Mouse (Mus musculus): ENCODE measurements around the gene Lingo3. TPM values are rescaled to one million over a fixed set of nuclear protein-coding genes. Genes with fewer than 3 reads are reported as not detected.

Lingo3 gene
- polyA plus RNA-seq, 1 experiment from 2014 or later, result 0.04 TPM

GRCm38 (mm10) chr10:80839848-80840247 lies 4.0 kb downstream of the Lingo3 start:
- Histone ChIP-seq H3K9ac (ENCODE audit: low read depth, low read length) (no peak overlapping the region), H3K36me3 (ENCODE audit: control insufficient read depth, insufficient read depth) (no peaks in the 10 kb centered on the region), H3K27ac (ENCODE audit: low read depth, low read length) (no peak overlapping the region), H3K4me3 (ENCODE audit: low read depth, low read length) (no peak overlapping the region), H3K4me2 (replicated peaks; ENCODE audit: low read depth) (no peak overlapping the region), H3K27me3 (replicated peaks; ENCODE audit: control insufficient read depth, insufficient read depth, low read length) (peaks cover 49% of the 10 kb centered on the region), H3K9me3 (ENCODE audit: control insufficient read depth) (no peaks in the 10 kb centered on the region), H3K4me1 (replicated peaks; ENCODE audit: control insufficient read depth, insufficient read depth, low read length) (no peaks in the 10 kb centered on the region)
- ATAC-seq, result no peak
- no peak for TF ChIP-seq CTCF (IDR thresholded peaks at IDR 0.05; ENCODE audit: low read depth)
- WGBS, result 53% methylated on average over 6 of the region's 6 CpGs

GRCm38 (mm10) chr10:80838346-80838912 lies 5.4 kb downstream of the Lingo3 start:
- H3K27me3 ChIP-seq (replicated peaks; ENCODE audit: control insufficient read depth, insufficient read depth, low read length), result peaks cover 50% of the 10 kb centered on the region
- no peaks in the 10 kb centered on the region for H3K9me3 ChIP-seq (ENCODE audit: control insufficient read depth)
- H3K36me3 ChIP-seq (ENCODE audit: control insufficient read depth, insufficient read depth), result no peaks in the 10 kb centered on the region
- no peak overlapping the region for H3K4me2 ChIP-seq (replicated peaks; ENCODE audit: low read depth)
- no peak for ATAC-seq
- H3K27ac ChIP-seq (ENCODE audit: low read depth, low read length), result no peak overlapping the region
- WGBS, result 70% methylated on average over 2 of the region's 2 CpGs
- no peaks in the 10 kb centered on the region for H3K4me1 ChIP-seq (replicated peaks; ENCODE audit: control insufficient read depth, insufficient read depth, low read length)
- no peak overlapping the region for H3K9ac ChIP-seq (ENCODE audit: low read depth, low read length)
- TF ChIP-seq CTCF (IDR thresholded peaks at IDR 0.05; ENCODE audit: low read depth), result no peak
- no peak overlapping the region for H3K4me3 ChIP-seq (ENCODE audit: low read depth, low read length)

GRCm38 (mm10) chr10:80837827-80838226 lies 6.0 kb downstream of the Lingo3 start:
- Histone ChIP-seq H3K36me3 (ENCODE audit: control insufficient read depth, insufficient read depth) (no peaks in the 10 kb centered on the region), H3K4me2 (replicated peaks; ENCODE audit: low read depth) (no peak overlapping the region), H3K9ac (ENCODE audit: low read depth, low read length) (no peak overlapping the region), H3K27me3 (replicated peaks; ENCODE audit: control insufficient read depth, insufficient read depth, low read length) (peaks cover 45% of the 10 kb centered on the region), H3K9me3 (ENCODE audit: control insufficient read depth) (no peaks in the 10 kb centered on the region), H3K4me3 (ENCODE audit: low read depth, low read length) (no peak overlapping the region), H3K27ac (ENCODE audit: low read depth, low read length) (no peak overlapping the region), H3K4me1 (replicated peaks; ENCODE audit: control insufficient read depth, insufficient read depth, low read length) (no peaks in the 10 kb centered on the region)
- no peak for ATAC-seq
- 12% methylated on average over 2 of the region's 2 CpGs for WGBS
- no peak for TF ChIP-seq CTCF (IDR thresholded peaks at IDR 0.05; ENCODE audit: low read depth)

GRCm38 (mm10) chr10:80836949-80837379 lies 6.9 kb downstream of the Lingo3 start:
- TF ChIP-seq CTCF (IDR thresholded peaks at IDR 0.05; ENCODE audit: low read depth), result no peak
- H3K4me2 ChIP-seq (replicated peaks; ENCODE audit: low read depth), result no peak overlapping the region
- no peaks in the 10 kb centered on the region for H3K36me3 ChIP-seq (ENCODE audit: control insufficient read depth, insufficient read depth)
- H3K27me3 ChIP-seq (replicated peaks; ENCODE audit: control insufficient read depth, insufficient read depth, low read length), result peaks cover 39% of the 10 kb centered on the region
- H3K4me1 ChIP-seq (replicated peaks; ENCODE audit: control insufficient read depth, insufficient read depth, low read length), result no peaks in the 10 kb centered on the region
- ATAC-seq, result no peak
- H3K27ac ChIP-seq (ENCODE audit: low read depth, low read length), result no peak overlapping the region
- no peaks in the 10 kb centered on the region for H3K9me3 ChIP-seq (ENCODE audit: control insufficient read depth)
- 56% methylated on average over 7 of the region's 7 CpGs for WGBS
- no peak overlapping the region for H3K9ac ChIP-seq (ENCODE audit: low read depth, low read length)
- H3K4me3 ChIP-seq (ENCODE audit: low read depth, low read length), result no peak overlapping the region

- no peak for TF ChIP-seq CTCF (IDR thresholded peaks at IDR 0.05; ENCODE audit: low read depth)
- H3K4me3 ChIP-seq (ENCODE audit: low read depth, low read length), result no peak overlapping the region
- no peak overlapping the region for H3K9ac ChIP-seq (ENCODE audit: low read depth, low read length)
- 53% methylated on average over 30 of the region's 30 CpGs for WGBS
- H3K4me2 ChIP-seq (replicated peaks; ENCODE audit: low read depth), result no peak overlapping the region
- H3K4me1 ChIP-seq (replicated peaks; ENCODE audit: control insufficient read depth, insufficient read depth, low read length), result 0 out of 2 replicates have a peak, but pooled peaks cover 3% of the 10 kb centered on the region
- H3K9me3 ChIP-seq (ENCODE audit: control insufficient read depth), result no peaks in the 10 kb centered on the region
- ATAC-seq, result no peak
- peaks cover 36% of the 10 kb centered on the region for H3K27me3 ChIP-seq (replicated peaks; ENCODE audit: control insufficient read depth, insufficient read depth, low read length)
- no peak overlapping the region for H3K27ac ChIP-seq (ENCODE audit: low read depth, low read length)
- H3K36me3 ChIP-seq (ENCODE audit: control insufficient read depth, insufficient read depth), result no peaks in the 10 kb centered on the region
Measured at GRCm38 (mm10) chr10:80835617-80836016, 8.2 kb downstream of the Lingo3 start.

GRCm38 (mm10) chr10:80832818-80833217 lies 11.0 kb downstream of the Lingo3 start:
- TF ChIP-seq CTCF (IDR thresholded peaks at IDR 0.05; ENCODE audit: low read depth), result no peak
- WGBS, result 76% methylated on average over 7 of the region's 7 CpGs
- peaks cover 7% of the 10 kb centered on the region; the same call in 1 of the 2 replicates for H3K4me1 ChIP-seq (replicated peaks; ENCODE audit: control insufficient read depth, insufficient read depth, low read length)

More at GRCm38 (mm10) chr10:80832818-80833217, 11.0 kb downstream of the Lingo3 start:
- no peak overlapping the region for H3K27ac ChIP-seq (ENCODE audit: low read depth, low read length)
- peaks cover 36% of the 10 kb centered on the region for H3K27me3 ChIP-seq (replicated peaks; ENCODE audit: control insufficient read depth, insufficient read depth, low read length)
- H3K9me3 ChIP-seq (ENCODE audit: control insufficient read depth), result no peaks in the 10 kb centered on the region
- no peak for ATAC-seq
- H3K36me3 ChIP-seq (ENCODE audit: control insufficient read depth, insufficient read depth), result peaks cover 18% of the 10 kb centered on the region
- no peak overlapping the region for H3K9ac ChIP-seq (ENCODE audit: low read depth, low read length)
- H3K4me2 ChIP-seq (replicated peaks; ENCODE audit: low read depth), result no peak overlapping the region
- H3K4me3 ChIP-seq (ENCODE audit: low read depth, low read length), result no peak overlapping the region
